Mouse (Mus musculus) testis, adult 2 months (tissue): ENCODE results near the gene Cars2.

Experiments used
- CTCF ChIP-seq: fragments of 200-500 bp; IDR thresholded peaks from 2 replicates; pipeline ENCODE4 v1.5.1; 2012; ENCODE audit warnings: low read depth, mild to moderate bottlenecking, inconsistent platforms, low read length, moderate library complexity; ENCODE audit not compliant: control insufficient read depth, insufficient read depth, insufficient replicate concordance
- POLR2A ChIP-seq: fragments of 200-500 bp; IDR thresholded peaks from 2 replicates; pipeline ENCODE4 v1.6.1; 2012; ENCODE audit warnings: low read depth, mild to moderate bottlenecking, inconsistent platforms, low read length, moderate library complexity; ENCODE audit not compliant: control insufficient read depth

DNA sequence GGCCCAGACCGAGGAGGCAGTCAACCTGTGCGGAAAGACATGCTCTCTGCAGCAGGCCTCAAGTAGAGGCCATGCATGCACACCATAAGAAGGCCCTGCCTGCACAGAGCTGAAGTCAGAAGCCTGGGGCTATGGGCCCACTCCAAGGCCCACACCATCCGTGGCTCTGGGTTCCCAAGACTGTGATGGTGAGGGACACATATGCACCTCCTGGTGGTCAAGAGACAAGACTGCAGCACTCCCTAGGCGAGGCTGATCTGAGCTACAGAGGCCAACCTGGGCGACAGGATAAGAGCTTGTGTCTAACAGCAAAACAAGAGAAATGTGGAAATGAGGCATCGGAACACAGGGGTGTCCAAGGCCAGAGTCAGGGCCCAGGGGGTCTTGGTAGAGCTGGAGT, 3.5 kb downstream of the Cars2 start:
- TF ChIP-seq POLR2A (no peak), CTCF (peak; percentile 49; the same call in 1 of the 2 replicates)
